Mouse (Mus musculus): Measurements from ENCODE around the gene Ifit1bl1.
"Not testable (repeated sequence)": the region's sequence is repeated elsewhere in the genome, so short reads cannot be mapped to it uniquely, and the experiment has no call there.

Gene Ifit1bl1

GRCm38 (mm10) chr19:34601888-34602287 is at the start of gene Ifit1bl1:
TSS of gene Ifit1bl1 (minus strand) at chr19:34601956.
- DNase-seq = not testable (repeated sequence)

- DNase-seq = no peak
These were observed 49.2 kb upstream of the Ifit1bl1 start for GRCm38 (mm10) chr19:34650997-34651396.

- DNase-seq = no peak
These were observed 48.5 kb upstream of the Ifit1bl1 start for GRCm38 (mm10) chr19:34650276-34650675.

GRCm38 (mm10) chr19:34647630-34648029 is 45.9 kb upstream of the Ifit1bl1 start:
- DNase-seq = not testable (repeated sequence)

- DNase-seq = no peak
These were observed 40.9 kb upstream of the Ifit1bl1 start for GRCm38 (mm10) chr19:34642616-34643015.

DNA sequence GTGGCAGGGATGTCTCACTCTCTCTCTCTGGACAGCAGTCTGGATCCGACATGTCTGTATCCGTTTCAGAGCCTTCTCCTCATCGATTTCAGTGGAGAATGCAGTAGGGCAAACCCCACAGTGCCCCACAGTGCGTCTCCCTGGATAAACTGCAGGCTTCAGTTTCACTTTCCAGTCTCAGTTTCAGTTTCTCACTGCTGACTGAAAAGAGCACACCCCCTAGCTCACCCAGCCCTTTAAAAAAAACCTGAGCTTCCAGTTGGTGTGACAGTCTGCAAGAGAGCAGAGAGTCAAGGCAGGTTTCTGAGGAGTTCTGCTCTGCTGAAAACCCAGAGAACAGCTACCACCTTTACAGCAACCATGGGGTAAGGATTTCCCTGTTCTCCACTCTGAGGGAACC is 38.9 kb upstream of the Ifit1bl1 start, which contains the start of the genes Ifit1bl2 and Ifit1:
TSS of gene Ifit1bl2 (minus strand) at position 121 of the 400 bp plus-strand sequence.
TSS of gene Ifit1 (plus strand) at position 249 of the 400 bp plus-strand sequence.
- DNase-seq = no peak

DNA sequence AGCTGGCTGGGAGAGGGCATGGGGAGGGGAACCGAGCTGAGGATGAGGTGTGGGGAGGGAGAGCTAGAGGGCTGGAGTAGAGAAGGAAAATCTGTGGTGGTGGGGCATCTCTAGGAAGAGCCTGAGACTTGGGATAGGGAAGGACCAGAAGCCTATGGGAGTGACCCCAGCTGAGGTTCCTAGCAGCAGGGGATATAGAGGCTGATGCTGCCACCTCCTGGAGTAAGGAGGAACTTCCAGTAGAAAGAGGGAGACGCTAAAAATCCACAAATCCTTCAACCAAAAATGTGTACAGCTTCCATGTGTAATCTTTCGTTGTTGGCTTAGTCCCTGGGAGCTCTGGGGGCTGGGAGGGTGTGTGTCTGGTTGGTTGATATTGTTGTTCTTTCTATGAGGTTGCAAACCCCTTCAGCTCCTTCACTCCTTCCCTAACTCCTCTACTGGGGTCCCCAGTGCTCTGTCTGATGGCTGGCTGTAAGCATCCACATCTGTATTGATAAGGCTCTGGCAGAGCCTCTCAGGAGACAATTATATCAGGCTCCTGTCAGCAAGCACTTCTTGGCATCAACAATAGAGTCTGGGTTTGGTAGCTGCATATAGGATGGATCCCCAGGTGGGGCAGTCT is 35.3 kb upstream of the Ifit1bl1 start:
- DNase-seq = peak; percentile 58

DNA sequence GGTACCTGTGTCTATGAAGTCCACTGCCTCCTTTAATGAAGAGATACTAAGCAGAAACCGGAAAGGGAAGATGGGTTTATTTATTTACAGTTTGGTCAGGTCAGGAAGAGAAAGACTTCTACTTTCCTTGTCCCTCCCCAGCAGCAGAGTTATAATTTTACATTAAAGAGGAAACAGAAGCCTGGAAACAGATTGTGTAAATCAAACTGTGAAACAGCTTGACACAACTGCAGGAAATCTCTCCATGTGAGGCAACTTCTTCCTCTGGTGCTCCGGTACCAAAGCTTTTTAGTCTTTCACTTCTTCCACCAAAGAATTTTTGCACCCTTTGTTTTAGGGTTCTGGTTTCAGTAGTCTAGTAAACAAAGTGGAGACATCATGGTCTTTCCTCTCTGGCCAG is 31.7 kb upstream of the Ifit1bl1 start:
- no peak for DNase-seq

GRCm38 (mm10) chr19:34631487-34631886 is 29.7 kb upstream of the Ifit1bl1 start:
- no peak for DNase-seq

GRCm38 (mm10) chr19:34627496-34627895 is 25.7 kb upstream of the Ifit1bl1 start:
- no peak for DNase-seq

GRCm38 (mm10) chr19:34624663-34625062 is 22.9 kb upstream of the Ifit1bl1 start:
- no peak for DNase-seq

- DNase-seq = no peak
These were observed 22.0 kb upstream of the Ifit1bl1 start for GRCm38 (mm10) chr19:34623781-34624180.

GRCm38 (mm10) chr19:34620871-34621270 is 19.1 kb upstream of the Ifit1bl1 start:
- no peak for DNase-seq

GRCm38 (mm10) chr19:34612243-34613001 is 10.7 kb upstream of the Ifit1bl1 start:
- DNase-seq = not testable (repeated sequence)

DNA sequence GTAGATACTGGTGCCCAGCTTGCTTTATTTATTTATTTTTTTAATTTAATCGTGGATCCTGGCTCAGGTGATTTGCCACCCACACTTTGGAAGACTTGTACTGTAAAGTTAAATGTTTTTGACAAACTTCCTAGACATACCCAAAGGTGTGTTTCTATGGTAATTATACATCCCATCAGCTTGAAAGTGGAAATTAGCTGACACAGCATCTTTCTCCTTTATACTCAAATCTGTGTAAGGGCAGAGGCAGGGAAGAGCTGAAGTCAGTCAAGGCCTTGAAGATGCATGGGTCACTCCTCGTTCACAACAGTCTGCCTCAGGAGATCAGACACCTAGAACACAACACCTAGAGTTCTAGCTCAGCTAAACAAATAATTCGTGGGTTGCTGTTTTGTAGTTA is 8.4 kb upstream of the Ifit1bl1 start:
- DNase-seq = not testable (repeated sequence)

DNA sequence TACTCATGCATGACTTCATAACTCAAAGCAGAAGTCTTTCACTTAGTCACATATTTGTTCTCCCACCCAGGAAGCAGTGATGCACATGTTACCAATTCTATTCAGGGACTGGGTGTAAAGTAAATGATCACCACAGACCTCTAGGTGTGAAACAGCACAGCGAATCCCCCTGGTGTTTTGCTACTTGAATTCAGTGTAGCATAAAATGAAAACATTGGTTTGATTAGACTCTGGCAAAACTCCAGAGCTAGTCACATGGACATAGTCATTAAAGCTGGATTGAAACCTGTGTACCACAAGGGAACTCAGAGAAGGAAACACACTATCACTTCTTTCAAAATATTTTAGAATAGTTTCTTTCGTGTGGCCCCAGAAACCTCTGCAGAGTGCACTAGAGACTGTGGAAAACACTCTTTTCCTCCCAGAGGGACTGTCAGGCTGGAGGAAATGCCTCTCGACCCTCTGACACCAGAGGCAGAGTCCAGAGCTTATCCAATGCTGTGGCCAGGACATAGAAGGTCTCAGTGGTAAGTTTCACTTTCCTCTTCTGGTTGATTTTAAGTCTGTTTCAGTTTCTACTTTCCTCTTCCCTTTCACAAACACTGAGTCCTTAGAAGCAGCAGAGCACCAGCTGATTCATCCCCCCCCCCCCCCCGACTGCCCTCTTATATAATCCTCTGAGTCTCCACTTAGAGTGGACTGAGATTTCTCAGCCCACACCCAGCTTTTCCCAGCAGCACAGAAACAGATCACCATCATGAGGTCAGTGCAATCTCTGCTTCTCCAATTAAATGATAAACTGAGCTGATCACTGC is 5.7 kb upstream of the Ifit1bl1 start, which contains the start of gene Ifit3b:
TSS of gene Ifit3b (plus strand) at position 734 of the 815 bp plus-strand sequence.
- DNase-seq = not testable (repeated sequence)

- no peak for DNase-seq
These were observed 3.7 kb upstream of the Ifit1bl1 start for GRCm38 (mm10) chr19:34605472-34605871.

GRCm38 (mm10) chr19:34599250-34599649 is 2.5 kb downstream of the Ifit1bl1 start:
- DNase-seq = not testable (repeated sequence)

DNA sequence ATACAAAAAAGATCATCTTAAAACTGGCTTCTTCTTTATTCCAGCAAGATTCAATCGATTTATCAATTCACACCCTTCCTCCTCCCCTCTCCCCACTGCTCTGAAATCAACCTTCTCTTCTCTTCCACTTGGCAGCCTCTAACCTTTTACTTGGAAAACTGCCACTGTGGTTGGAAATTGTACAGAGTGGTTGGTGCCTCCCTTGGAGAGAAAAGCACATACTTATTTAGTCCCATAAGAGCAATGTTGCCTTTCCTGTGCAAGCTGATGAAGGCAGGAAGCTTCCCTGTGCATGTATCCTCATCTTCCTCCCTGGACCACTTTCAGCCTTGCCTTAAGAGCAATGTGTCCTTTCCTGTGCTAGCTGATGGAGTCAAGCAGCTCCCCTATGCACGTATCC is 3.4 kb downstream of the Ifit1bl1 start:
- DNase-seq = no peak

GRCm38 (mm10) chr19:34596811-34597210 is 4.9 kb downstream of the Ifit1bl1 start:
- no peak for DNase-seq

GRCm38 (mm10) chr19:34594523-34594922 is 7.2 kb downstream of the Ifit1bl1 start:
- DNase-seq = not testable (repeated sequence)

GRCm38 (mm10) chr19:34593456-34593855 is 8.3 kb downstream of the Ifit1bl1 start:
- DNase-seq = no peak

GRCm38 (mm10) chr19:34588959-34589358 is 12.8 kb downstream of the Ifit1bl1 start:
- no peak for DNase-seq
